Mouse (Mus musculus) mesoderm, embryonic 11.5 days (tissue): ENCODE measurements around the gene Mcrip1.

Experiments
- DNase-seq: peaks from one replicate; pipeline ENCODE4 v3.0.0-alpha.2; 2012; ENCODE audit warnings: low read depth, low spot score

Gene Mcrip1

DNA sequence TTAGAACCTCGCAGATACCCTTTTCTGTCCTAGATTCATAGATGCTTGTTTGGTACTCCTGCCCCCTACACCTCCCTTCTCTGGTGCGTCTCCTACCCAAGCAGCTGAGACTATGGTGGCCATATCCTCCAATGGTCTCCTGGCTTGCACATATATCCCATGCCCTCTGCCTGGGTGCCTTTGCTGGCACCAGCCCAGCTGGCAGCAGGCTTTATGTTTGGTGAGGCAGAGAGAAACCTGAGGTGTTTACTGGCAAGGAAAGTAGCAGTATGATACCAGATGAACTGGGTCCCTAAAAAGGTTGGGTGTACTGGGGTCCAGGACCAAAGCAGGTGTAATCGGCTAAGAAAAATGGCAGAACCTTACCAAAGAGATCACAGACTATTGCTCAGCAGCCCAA is 3.6 kb downstream of the Mcrip1 start:
- DNase-seq = no peak

DNA sequence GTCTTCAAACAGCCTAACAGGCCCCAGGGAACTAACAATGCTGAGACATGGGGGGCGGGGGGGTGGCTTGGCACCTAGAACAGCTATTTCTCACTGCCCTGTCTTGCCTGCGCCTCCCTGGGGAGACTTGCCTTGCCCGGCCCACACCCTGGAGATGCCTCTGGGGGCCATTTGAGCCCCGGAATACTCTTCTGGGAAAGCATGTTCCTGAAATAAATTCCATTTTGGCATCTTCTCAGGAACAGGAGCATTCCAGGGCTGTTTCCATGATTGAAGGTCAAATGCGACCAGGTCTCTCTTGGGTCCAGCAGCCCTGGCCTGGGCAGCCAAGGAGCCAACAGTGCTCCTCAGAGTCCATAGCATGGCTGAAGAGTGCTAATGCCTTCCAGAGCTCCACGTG is 7.2 kb downstream of the Mcrip1 start:
- no peak for DNase-seq

GRCm38 (mm10) chr11:120541907-120542306 is 7.6 kb downstream of the Mcrip1 start:
- no peak for DNase-seq

- DNase-seq = no peak
Observed at GRCm38 (mm10) chr11:120539285-120540014, 10.1 kb downstream of the Mcrip1 start.

DNA sequence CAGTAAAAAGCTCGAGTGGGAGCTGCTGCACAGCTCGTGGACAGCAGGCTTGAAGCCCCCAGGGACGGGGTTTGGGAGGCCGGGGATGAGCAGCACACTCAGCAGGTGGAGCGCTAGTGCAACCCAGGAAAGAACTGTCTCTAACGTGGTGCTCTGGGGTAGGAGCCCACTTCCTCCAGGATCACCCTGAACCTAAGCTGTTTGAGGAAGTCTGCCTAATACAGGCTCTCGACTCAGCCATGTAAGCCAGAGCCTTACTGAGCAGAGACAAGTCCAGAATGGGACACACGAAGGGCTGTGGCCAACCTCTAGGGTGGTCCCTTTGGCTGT is 10.6 kb downstream of the Mcrip1 start:
- DNase-seq = no peak

DNA sequence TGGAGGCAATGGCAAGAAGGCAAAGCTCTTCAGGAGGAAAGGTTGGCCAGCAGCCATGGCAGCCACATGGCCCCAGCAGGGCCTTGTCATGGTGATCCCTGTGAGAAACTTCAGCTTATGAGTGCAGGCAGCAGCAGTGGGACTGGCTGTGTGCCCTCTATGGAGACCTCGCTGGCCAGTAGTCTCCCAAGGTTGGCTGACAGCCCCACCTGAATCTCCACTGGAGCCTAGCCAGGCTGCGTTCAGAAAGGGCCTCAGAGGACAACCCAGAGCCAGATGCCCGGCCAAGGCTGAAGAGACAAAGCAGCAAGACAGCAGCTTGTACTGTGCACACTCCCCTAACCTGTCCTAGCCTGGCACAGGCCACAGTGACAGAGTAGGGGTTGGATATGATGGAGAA is 11.0 kb downstream of the Mcrip1 start:
- no peak for DNase-seq

GRCm38 (mm10) chr11:120535804-120536203 is 13.7 kb downstream of the Mcrip1 start:
- DNase-seq = no peak

DNA sequence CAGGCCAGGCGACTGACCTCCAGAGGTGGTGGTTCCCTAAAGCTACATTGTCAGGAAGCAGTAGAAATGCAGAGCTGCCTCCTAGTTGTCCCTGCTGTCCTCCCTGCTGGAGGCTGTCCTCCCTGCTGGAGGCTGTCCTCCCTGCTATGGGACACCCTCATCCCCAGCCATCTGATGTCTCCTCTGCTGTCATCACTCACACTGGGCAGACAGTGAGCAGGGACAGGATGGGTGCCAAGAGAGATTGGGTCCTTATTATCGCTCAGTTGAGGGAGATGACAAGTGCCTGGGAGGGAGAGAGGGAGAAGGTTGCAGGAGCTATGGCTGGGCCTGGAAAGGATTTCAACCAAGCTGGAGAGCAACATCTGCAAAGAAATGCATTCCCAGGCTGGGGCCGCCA is 14.4 kb downstream of the Mcrip1 start:
- DNase-seq = no peak

DNA sequence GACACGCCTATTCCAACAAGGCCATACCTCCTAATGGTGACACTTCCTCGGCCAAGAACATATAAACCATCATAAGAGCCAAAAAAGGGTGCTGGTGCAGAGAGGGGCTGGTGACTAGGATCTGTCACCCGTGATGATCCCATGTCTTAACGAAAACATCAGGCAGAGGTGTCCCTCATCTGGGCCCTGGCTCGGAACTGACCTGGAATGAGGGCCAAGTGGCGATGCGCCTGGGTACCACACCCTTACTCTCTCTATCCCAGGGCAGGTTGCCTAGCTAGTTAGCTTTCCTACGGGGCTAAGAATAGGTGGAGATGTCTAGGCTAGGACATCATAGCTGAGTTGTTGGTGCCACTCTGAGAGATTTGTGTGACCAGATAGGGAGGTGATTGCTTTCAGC is 15.4 kb downstream of the Mcrip1 start:
- no peak for DNase-seq

DNA sequence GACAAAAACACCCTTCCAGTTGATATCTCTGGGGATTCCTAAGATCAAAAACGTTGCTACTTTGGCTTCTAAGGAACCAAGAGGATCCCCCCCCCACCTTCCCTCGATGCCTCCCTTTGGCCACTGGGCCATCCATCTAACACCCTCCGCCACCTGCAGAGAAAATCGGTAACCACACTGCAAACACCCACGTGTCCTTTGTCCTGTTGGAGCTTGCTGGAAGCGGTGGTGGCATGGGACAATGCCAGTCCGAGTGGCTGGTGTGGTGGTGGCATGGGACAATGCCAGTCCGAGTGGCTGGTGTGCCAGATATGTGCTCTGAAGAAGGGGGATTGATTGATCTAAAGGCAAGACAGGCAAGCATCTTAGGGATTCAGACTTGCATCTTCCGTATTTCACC is 17.9 kb downstream of the Mcrip1 start:
- DNase-seq = no peak

DNA sequence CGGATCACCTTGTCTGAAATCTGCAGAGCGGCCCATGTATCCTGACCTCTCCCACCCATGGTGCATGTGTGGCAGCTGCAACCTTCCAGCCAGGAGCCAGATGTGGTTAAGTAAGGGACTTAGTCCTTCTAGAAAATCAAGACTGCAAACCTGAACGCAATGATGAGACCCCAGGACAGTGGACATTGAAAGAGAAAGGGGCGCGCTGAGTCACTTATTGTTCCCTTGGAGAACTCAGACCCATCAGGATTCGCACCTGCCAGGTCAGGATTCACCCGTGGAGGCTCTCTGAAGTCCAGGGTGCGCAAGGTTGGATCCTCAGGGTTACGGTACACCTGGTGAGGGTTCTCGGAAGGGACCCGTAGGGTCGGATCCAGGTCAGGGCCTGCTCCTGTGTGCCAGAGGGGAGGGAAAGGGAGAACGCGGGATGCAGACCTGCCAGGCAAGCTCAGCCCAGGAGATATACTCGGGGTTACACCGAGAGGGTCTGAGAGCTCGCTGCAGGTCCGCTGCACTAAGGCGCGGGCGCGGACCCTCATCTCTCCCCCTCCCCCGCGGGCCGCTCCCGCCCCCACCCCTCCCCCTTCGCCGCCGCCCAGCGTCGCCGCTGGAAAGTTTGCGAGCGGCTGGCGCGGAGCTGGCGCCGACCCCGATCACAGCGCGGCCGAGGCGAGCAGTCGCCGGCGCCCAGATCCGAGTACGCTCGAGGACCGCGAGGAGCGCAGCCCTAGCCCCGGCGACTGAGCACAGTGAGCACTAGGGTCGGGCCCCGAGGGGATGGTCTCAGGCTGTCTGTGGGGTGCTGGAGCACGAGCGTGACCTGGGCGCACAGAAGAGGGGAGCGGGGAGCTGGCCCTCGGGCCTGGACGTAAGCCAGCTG is 19.2 kb downstream of the Mcrip1 start, which contains the start of gene Gcgr:
Gene Gcgr, plus strand, starts transcription at position 615 of the 880 bp plus-strand sequence.
- peak; percentile 17 for DNase-seq

- DNase-seq = no peak
Observed at GRCm38 (mm10) chr11:120528903-120529302, 20.6 kb downstream of the Mcrip1 start.

- no peak for DNase-seq
Observed at GRCm38 (mm10) chr11:120527690-120528354, 21.7 kb downstream of the Mcrip1 start.

DNA sequence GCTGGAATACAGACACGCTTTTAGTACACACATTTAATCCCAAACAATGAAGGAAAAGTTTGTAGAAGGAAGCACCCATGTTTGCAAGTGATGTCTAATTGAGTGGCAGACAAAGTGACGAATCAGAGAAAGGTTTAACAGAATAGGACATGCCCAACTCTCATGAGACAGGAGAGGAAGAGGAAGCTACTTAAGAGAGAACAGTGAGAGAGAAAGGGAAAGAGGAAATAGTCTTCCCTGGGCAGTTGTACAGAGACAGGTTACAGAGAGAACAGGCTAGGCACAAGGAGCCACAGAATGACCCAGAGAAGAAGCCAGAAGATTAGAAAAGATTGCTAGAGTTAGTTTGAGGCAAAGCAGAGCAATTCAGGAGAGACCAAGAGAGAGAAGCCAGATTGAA is 23.6 kb downstream of the Mcrip1 start:
- DNase-seq = no peak

DNA sequence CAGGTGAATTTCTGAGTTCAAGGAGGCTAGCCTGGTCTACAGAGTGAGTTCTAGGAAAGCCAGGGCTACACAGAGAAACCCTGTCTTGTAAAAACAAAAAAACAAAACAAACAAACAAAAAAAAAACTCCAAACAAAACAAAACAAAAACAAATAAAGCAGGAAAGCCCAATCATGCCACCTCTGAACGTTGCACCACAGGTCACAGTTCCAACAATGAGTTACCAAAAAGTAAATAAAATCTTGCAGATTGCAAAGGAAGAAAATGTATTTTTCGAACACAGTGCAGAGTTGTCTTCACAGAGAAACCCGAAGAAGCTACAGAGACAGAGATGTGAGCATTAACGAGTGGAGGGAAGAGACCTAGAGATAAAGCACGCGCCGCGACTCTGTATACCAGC is 26.9 kb downstream of the Mcrip1 start:
- DNase-seq = no peak

DNA sequence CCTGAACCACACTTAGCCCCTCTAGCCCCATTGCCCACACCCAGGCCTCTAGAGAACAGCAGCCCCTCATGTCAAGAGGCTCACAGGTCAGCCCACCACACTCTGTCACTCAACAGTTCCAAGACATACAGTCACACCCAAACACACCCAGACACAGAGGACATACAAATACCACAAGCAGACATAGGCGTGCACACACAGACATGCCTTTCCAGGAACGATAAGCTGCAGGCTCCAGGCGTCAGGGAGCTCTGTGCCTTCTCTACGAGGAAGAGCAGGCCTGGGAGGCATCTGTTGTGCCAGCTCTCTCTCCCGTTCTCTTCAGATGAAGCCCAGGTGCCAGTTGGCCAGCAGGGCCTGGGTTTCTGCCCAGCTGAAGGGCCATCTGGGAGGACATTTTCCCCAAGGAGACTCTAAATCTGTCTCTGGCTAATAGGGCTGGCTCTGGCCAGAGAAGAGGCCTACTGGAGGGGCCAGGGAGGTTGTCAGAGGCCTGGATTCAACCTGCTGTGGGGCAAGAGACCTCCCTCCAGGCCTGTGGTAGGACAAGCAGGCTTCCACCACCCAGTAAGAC is 28.5 kb downstream of the Mcrip1 start:
- no peak for DNase-seq

DNA sequence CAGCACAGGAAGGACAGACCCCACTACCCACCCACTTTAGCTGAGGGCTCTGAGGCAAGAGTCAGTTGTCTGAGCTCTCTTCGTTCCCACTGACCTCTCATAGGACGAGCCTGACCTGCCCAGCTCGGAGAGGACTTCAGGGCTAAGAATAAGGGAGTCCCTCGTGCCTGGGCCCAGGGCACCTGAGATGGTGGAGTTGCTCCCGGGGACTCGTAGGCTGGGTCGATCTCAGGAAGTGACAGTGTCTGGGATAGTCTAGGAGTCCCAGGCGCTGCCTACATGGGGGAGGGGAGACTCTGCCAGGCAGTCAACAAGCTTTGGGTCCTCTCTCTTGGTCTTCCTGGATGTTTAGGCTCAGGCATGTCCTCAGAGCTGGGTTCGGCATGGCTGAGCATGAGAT is 29.0 kb downstream of the Mcrip1 start:
- no peak for DNase-seq

- DNase-seq = peak; percentile 28
Observed at GRCm38 (mm10) chr11:120519738-120520137, 29.8 kb downstream of the Mcrip1 start.

DNA sequence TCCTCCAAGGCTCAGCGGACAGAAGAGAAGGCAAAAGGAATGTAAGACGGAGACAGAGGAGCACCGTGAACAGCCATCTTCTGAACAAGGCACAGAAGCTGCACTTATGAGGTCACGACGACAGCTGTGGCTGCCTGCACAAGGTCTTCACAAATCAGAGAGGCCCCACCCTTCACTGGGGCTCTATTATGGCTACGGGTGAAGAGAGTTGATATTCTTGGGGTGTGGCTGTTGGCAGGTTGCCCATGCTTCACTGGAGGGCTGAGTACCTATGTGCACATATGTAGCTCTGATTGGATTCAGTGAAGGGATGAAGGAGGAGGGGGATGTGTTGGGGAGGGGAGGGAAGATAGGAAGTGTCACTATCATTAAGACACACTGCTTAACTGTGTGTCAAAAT is 31.0 kb downstream of the Mcrip1 start:
- DNase-seq = no peak

- no peak for DNase-seq
Observed at GRCm38 (mm10) chr11:120518027-120518426, 31.5 kb downstream of the Mcrip1 start.

- DNase-seq = no peak
Observed at GRCm38 (mm10) chr11:120517147-120517546, 32.4 kb downstream of the Mcrip1 start.

GRCm38 (mm10) chr11:120515611-120516010 is 33.9 kb downstream of the Mcrip1 start:
- peak; percentile 83 for DNase-seq
